Mouse (Mus musculus): Measurements from ENCODE around the gene Prrx1. TPM values are rescaled to one million over a fixed set of nuclear protein-coding genes. Genes with fewer than 3 reads are reported as not detected.

The Prrx1 gene
- polyA plus RNA-seq, 1 experiment from 2014 or later, result 110 TPM

DNA sequence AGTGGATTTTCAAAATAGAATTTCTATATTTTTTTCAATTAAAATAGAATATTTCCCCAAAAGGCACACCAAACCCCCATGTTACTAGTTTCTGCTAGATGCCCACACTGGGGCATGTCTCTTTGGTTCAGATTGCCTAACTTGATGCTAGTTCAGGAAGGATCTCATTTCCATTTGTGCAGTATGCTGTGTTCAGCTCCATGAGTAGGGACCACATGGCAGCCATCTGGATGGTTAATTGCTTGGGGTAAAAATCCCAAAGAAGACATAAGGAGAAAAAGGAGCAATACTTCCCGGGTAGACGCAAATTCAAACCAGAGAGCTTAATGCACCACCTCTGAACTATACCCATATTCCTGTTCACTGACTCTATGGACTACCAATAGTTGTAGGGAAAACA, 57.6 kb downstream of the Prrx1 start:
- Histone ChIP-seq H3K27me3 (no peaks in the 10 kb centered on the region), H3K4me3 (replicated peaks) (no peak overlapping the region), H3K36me3 (peaks cover 48% of the 10 kb centered on the region), H3K9me3 (replicated peaks) (no peaks in the 10 kb centered on the region), H3K4me2 (replicated peaks) (no peak overlapping the region), H3K27ac (replicated peaks) (no peak overlapping the region), H3K9ac (no peak overlapping the region), H3K4me1 (peaks cover 5% of the 10 kb centered on the region; the same call in 1 of the 2 replicates)
- ATAC-seq (ENCODE audit: insufficient number of reproducible peaks, low FRiP score, low TSS enrichment, low read depth), result no peak
- 49% methylated on average over 2 of the region's 2 CpGs for WGBS

GRCm38 (mm10) chr1:163252796-163253195, 60.7 kb downstream of the Prrx1 start:
- ATAC-seq (ENCODE audit: insufficient number of reproducible peaks, low FRiP score, low TSS enrichment, low read depth), result 0 out of 2 replicates have a peak, but pooled peaks have one; percentile 28
- Histone ChIP-seq H3K27ac (replicated peaks) (peak overlapping the region; percentile 60), H3K9me3 (replicated peaks) (no peaks in the 10 kb centered on the region), H3K27me3 (no peaks in the 10 kb centered on the region), H3K36me3 (peaks cover 45% of the 10 kb centered on the region), H3K4me1 (peaks cover 5% of the 10 kb centered on the region; the same call in 1 of the 2 replicates), H3K4me3 (replicated peaks) (no peak overlapping the region), H3K9ac (no peak overlapping the region), H3K4me2 (replicated peaks) (no peak overlapping the region)
- WGBS, result 45% methylated on average over 4 of the region's 4 CpGs

DNA sequence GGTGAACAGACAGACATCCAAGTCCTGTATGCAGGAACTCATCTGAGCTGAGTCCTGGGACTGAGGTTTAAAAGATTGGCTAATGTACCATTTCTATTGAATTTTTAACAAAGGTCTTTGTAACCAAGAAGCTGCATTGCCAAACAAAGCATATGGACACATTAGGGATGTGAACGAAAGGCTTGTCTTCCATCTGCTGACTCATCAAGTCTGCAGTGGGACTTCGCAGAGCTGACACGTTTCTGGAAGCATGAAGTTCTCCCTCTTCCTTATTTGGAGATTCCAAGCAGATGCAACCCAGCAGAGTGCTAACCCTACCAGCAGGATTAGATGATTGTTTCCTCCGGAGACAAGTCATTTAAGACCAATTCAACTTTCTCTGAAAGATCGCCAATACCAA, 61.2 kb downstream of the Prrx1 start:
- H3K9me3 ChIP-seq (replicated peaks), result no peaks in the 10 kb centered on the region
- H3K4me3 ChIP-seq (replicated peaks), result no peak overlapping the region
- H3K27ac ChIP-seq (replicated peaks), result peak overlapping the region; percentile 60
- 0 out of 2 replicates have a peak, but pooled peaks have one; percentile 53 for ATAC-seq (ENCODE audit: insufficient number of reproducible peaks, low FRiP score, low TSS enrichment, low read depth)
- no peaks in the 10 kb centered on the region for H3K27me3 ChIP-seq
- peaks cover 40% of the 10 kb centered on the region for H3K36me3 ChIP-seq
- H3K4me1 ChIP-seq, result peaks cover 5% of the 10 kb centered on the region; the same call in 1 of the 2 replicates
- 40% methylated on average over 5 of the region's 5 CpGs for WGBS
- no peak overlapping the region for H3K9ac ChIP-seq
- H3K4me2 ChIP-seq (replicated peaks), result no peak overlapping the region

- no peaks in the 10 kb centered on the region for H3K27me3 ChIP-seq
- H3K36me3 ChIP-seq, result peaks cover 37% of the 10 kb centered on the region
- peak overlapping the region; percentile 60; the same call in 1 of the 2 replicates for H3K27ac ChIP-seq (replicated peaks)
- H3K9me3 ChIP-seq (replicated peaks), result no peaks in the 10 kb centered on the region
- no peak for ATAC-seq (ENCODE audit: insufficient number of reproducible peaks, low FRiP score, low TSS enrichment, low read depth)
- WGBS, result 24% methylated on average over 1 of the region's 1 CpGs
- H3K4me3 ChIP-seq (replicated peaks), result no peak overlapping the region
- peaks cover 5% of the 10 kb centered on the region; the same call in 1 of the 2 replicates for H3K4me1 ChIP-seq
- H3K9ac ChIP-seq, result no peak overlapping the region
- no peak overlapping the region for H3K4me2 ChIP-seq (replicated peaks)
Observed at GRCm38 (mm10) chr1:163251766-163252165, 61.7 kb downstream of the Prrx1 start.

DNA sequence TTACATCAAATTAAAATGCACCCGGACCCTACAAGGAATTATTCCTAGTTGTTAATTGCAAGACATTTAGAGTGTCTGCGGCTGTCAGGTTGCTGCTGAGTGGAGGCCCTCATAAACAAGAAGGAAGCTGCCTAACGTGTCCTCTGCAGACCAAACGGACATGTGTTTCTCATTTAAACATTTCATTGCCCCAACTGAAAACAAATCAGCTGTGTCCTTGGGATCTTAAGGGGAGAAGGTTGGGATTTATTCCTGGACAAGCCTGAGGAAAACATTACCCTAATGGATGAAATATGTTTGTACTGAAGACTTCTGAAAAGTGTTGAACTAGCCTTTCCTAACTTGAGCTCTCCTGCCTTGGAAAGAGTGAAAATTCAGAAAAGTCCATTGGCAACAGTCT, 74.6 kb downstream of the Prrx1 start:
- Histone ChIP-seq H3K4me3 (replicated peaks) (no peak overlapping the region), H3K9ac (no peak overlapping the region), H3K9me3 (replicated peaks) (no peaks in the 10 kb centered on the region), H3K4me1 (peaks cover 6% of the 10 kb centered on the region; the same call in 1 of the 2 replicates), H3K27ac (replicated peaks) (peak overlapping the region; percentile 66), H3K4me2 (replicated peaks) (no peak overlapping the region), H3K27me3 (no peaks in the 10 kb centered on the region), H3K36me3 (no peaks in the 10 kb centered on the region)
- no peak; the same call in 1 of the 2 replicates for ATAC-seq (ENCODE audit: insufficient number of reproducible peaks, low FRiP score, low TSS enrichment, low read depth)
- 28% methylated on average over 4 of the region's 4 CpGs for WGBS

- WGBS, result 65% methylated on average over 3 of the region's 3 CpGs
- ATAC-seq (ENCODE audit: insufficient number of reproducible peaks, low FRiP score, low TSS enrichment, low read depth), result no peak
- no peaks in the 10 kb centered on the region for H3K27me3 ChIP-seq
- H3K27ac ChIP-seq (replicated peaks), result no peak overlapping the region
- H3K36me3 ChIP-seq, result no peaks in the 10 kb centered on the region
- H3K9ac ChIP-seq, result no peak overlapping the region
- H3K4me3 ChIP-seq (replicated peaks), result no peak overlapping the region
- no peak overlapping the region for H3K4me2 ChIP-seq (replicated peaks)
- H3K4me1 ChIP-seq, result no peaks in the 10 kb centered on the region
- H3K9me3 ChIP-seq (replicated peaks), result no peaks in the 10 kb centered on the region
Observed at GRCm38 (mm10) chr1:163231230-163231629, 82.3 kb downstream of the Prrx1 start.

DNA sequence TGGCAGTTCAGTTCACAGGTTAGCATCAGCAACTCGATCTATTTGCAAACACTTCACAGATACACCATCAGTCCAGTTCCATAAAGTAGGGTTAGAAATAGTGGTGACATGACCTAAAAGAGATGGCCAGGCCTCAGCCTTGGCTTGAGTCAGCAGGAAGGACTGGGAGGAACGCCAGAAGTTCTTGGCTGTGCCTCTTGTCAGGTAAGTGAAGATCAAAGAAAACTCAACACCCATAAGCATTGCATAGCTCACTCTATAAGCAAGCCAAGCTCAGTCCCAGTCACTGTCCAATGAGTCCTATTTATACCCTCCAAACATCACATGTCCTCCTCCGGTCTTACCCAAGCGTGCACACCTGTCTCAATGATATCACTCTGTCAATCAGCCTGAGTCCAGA, 87.2 kb downstream of the Prrx1 start:
- Histone ChIP-seq H3K36me3 (no peaks in the 10 kb centered on the region), H3K27ac (replicated peaks) (no peak overlapping the region), H3K27me3 (no peaks in the 10 kb centered on the region), H3K4me1 (no peaks in the 10 kb centered on the region; the same call in 1 of the 2 replicates), H3K9ac (no peak overlapping the region), H3K9me3 (replicated peaks) (no peaks in the 10 kb centered on the region), H3K4me2 (replicated peaks) (no peak overlapping the region), H3K4me3 (replicated peaks) (no peak overlapping the region)
- no peak for ATAC-seq (ENCODE audit: insufficient number of reproducible peaks, low FRiP score, low TSS enrichment, low read depth)
- 90% methylated on average over 4 of the region's 4 CpGs for WGBS

DNA sequence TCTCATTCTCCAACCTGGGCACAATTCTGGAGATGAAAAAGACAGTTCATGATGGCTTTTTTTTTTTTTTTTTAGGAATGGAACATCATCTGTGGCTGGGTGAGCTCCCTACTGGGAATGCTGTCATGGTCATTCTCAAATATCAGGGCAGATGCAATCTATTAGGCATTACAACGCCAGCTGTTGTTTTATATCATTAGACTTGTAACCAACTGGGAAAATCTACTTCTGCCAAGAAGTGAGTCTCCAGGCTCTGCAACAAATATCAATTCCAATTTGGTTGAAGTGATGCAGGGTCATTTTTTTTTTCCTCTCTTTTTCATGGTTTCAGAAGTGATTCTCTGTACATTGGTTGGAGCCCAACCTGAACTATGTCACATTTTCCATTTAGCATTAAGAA, 91.7 kb downstream of the Prrx1 start:
- Histone ChIP-seq H3K27me3 (no peaks in the 10 kb centered on the region), H3K9me3 (replicated peaks) (no peaks in the 10 kb centered on the region), H3K9ac (no peak overlapping the region), H3K4me3 (replicated peaks) (no peak overlapping the region), H3K36me3 (no peaks in the 10 kb centered on the region), H3K27ac (replicated peaks) (peak overlapping the region; percentile 60), H3K4me2 (replicated peaks) (no peak overlapping the region), H3K4me1 (no peaks in the 10 kb centered on the region; the same call in 1 of the 2 replicates)
- ATAC-seq (ENCODE audit: insufficient number of reproducible peaks, low FRiP score, low TSS enrichment, low read depth), result no peak
- WGBS, result 29% methylated on average over 1 of the region's 1 CpGs

- H3K9me3 ChIP-seq (replicated peaks), result no peaks in the 10 kb centered on the region
- H3K9ac ChIP-seq, result no peak overlapping the region
- H3K27me3 ChIP-seq, result no peaks in the 10 kb centered on the region
- H3K4me1 ChIP-seq, result no peaks in the 10 kb centered on the region
- H3K36me3 ChIP-seq, result no peaks in the 10 kb centered on the region
- 37% methylated on average over 14 of the region's 14 CpGs for WGBS
- no peak overlapping the region for H3K4me3 ChIP-seq (replicated peaks)
- peak overlapping the region; percentile 68 for H3K27ac ChIP-seq (replicated peaks)
- ATAC-seq (ENCODE audit: insufficient number of reproducible peaks, low FRiP score, low TSS enrichment, low read depth), result peak; percentile 76
- H3K4me2 ChIP-seq (replicated peaks), result no peak overlapping the region
Observed at GRCm38 (mm10) chr1:163208919-163209867, 104.3 kb downstream of the Prrx1 start.

GRCm38 (mm10) chr1:163198767-163199166, 114.7 kb downstream of the Prrx1 start:
- no peaks in the 10 kb centered on the region for H3K36me3 ChIP-seq
- H3K4me1 ChIP-seq, result peaks cover 9% of the 10 kb centered on the region; the same call in 1 of the 2 replicates
- no peaks in the 10 kb centered on the region for H3K9me3 ChIP-seq (replicated peaks)
- H3K9ac ChIP-seq, result no peak overlapping the region
- no peak for ATAC-seq (ENCODE audit: insufficient number of reproducible peaks, low FRiP score, low TSS enrichment, low read depth)
- no peak overlapping the region for H3K4me3 ChIP-seq (replicated peaks)
- no peak overlapping the region for H3K27ac ChIP-seq (replicated peaks)
- no peak overlapping the region for H3K4me2 ChIP-seq (replicated peaks)
- no peaks in the 10 kb centered on the region for H3K27me3 ChIP-seq
- 51% methylated on average over 2 of the region's 2 CpGs for WGBS

DNA sequence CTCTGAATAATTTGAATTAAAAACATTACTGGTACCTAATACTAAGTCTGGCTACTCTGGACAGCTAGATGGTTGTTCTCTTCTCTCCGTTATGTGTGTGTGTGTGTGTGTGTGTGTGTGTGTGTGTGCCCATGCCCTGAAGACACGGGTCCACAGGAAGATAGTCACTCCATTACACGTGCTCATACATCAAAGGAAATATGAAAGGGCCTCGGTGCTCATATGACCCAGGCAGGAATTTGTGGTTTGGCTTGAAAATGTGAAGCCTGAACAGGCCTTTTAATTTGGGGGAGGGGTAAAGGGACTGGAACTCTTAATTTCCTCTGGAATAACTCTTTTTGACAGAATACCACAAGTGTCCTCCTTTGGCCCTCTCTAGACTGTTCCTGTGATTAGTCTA, 115.5 kb downstream of the Prrx1 start:
- Histone ChIP-seq H3K9ac (no peak overlapping the region), H3K27me3 (no peaks in the 10 kb centered on the region), H3K4me1 (peaks cover 9% of the 10 kb centered on the region; the same call in 1 of the 2 replicates), H3K27ac (replicated peaks) (no peak overlapping the region), H3K4me2 (replicated peaks) (no peak overlapping the region), H3K4me3 (replicated peaks) (no peak overlapping the region), H3K9me3 (replicated peaks) (no peaks in the 10 kb centered on the region), H3K36me3 (no peaks in the 10 kb centered on the region)
- no peak for ATAC-seq (ENCODE audit: insufficient number of reproducible peaks, low FRiP score, low TSS enrichment, low read depth)
- 22% methylated on average over 4 of the region's 4 CpGs for WGBS
